Mouse (Mus musculus): ENCODE measurements around the gene Sos1. TPM values are rescaled to one million over a fixed set of nuclear protein-coding genes. Genes with fewer than 3 reads are reported as not detected.
"Not testable (repeated sequence)": the region's sequence is repeated elsewhere in the genome, so short reads cannot be mapped to it uniquely, and the experiment has no call there.

Gene Sos1
- total RNA-seq, 2 experiments from 2014 or later, result 10.6 to 13.4 TPM

- intact Hi-C loops (cut with DNase I), result no loop called here
- no peak for DNase-seq
Observed at GRCm38 (mm10) chr17:80431997-80432396, 48.3 kb downstream of the Sos1 start.

- no peak for DNase-seq
- intact Hi-C loops (cut with DNase I), result no loop called here
Observed at GRCm38 (mm10) chr17:80427966-80428365, 52.3 kb downstream of the Sos1 start.

- intact Hi-C loops (cut with DNase I), result no loop called here
- DNase-seq, result peak; percentile 19 to 28
Observed at GRCm38 (mm10) chr17:80426901-80427300, 53.4 kb downstream of the Sos1 start.

GRCm38 (mm10) chr17:80426171-80426570 is 54.1 kb downstream of the Sos1 start:
- intact Hi-C loops (cut with DNase I), result no loop called here

GRCm38 (mm10) chr17:80420998-80421397 is 59.3 kb downstream of the Sos1 start:
- intact Hi-C loops (cut with DNase I), result no loop called here
- no peak for DNase-seq

More at GRCm38 (mm10) chr17:80426171-80426570, 54.1 kb downstream of the Sos1 start:
- no peak for DNase-seq

- no peak for DNase-seq
- intact Hi-C loops (cut with DNase I), result no loop called here
Observed at GRCm38 (mm10) chr17:80418572-80419210, 61.6 kb downstream of the Sos1 start.

- no peak for DNase-seq
- intact Hi-C loops (cut with DNase I), result loop anchor here (5.0 kb wide), 1 partner anchor 41 kb away; no protein-coding TSS in a partner anchor
Observed at GRCm38 (mm10) chr17:80411182-80411581, 69.1 kb downstream of the Sos1 start.

GRCm38 (mm10) chr17:80398243-80398642 is 82.0 kb downstream of the Sos1 start:
- intact Hi-C loops (cut with DNase I), result no loop called here
- DNase-seq, result no peak

- intact Hi-C loops (cut with DNase I), result loop anchor here (5.0 kb wide), 1 partner anchor 99 kb away; the partner anchor contains the start of genes Dhx57 and Morn2
- peak; percentile 31 to 39 for DNase-seq
Observed at GRCm38 (mm10) chr17:80391423-80392403, 88.5 kb downstream of the Sos1 start.

GRCm38 (mm10) chr17:80390024-80390423 is 90.2 kb downstream of the Sos1 start:
- intact Hi-C loops (cut with DNase I), result loop anchor here (5.0 kb wide), 1 partner anchor 98 kb away; the partner anchor contains the start of genes Dhx57 and Morn2
- no peak for DNase-seq

GRCm38 (mm10) chr17:80385671-80386070 is 94.6 kb downstream of the Sos1 start:
- intact Hi-C loops (cut with DNase I), result no loop called here

GRCm38 (mm10) chr17:80378386-80378785 is 101.9 kb downstream of the Sos1 start:
- intact Hi-C loops (cut with DNase I), result not testable (repeated sequence)
- DNase-seq, result peak; percentile 7 to 10

More at GRCm38 (mm10) chr17:80385671-80386070, 94.6 kb downstream of the Sos1 start:
- DNase-seq, result no peak

- no peak for DNase-seq
- intact Hi-C loops (cut with DNase I), result loop anchor here (5.0 kb wide), 2 partner anchors 109 to 1461 kb away; partner anchors contain the start of gene Sos1
Observed at GRCm38 (mm10) chr17:80373726-80374096, 106.5 kb downstream of the Sos1 start.

GRCm38 (mm10) chr17:80372989-80373725 is 107.1 kb downstream of the Sos1 start, which contains the start of gene Gm10190:
Gm10190 (minus strand) TSS chr17:80373541.
- peak; percentile 84 to 86 for DNase-seq

GRCm38 (mm10) chr17:80368606-80369005 is 111.6 kb downstream of the Sos1 start:
- intact Hi-C loops (cut with DNase I), result loop anchor here (2.0 kb wide), 1 partner anchor 78 kb away; the partner anchor contains the start of genes Dhx57 and Morn2
- DNase-seq, result no peak

More at GRCm38 (mm10) chr17:80372989-80373725, 107.1 kb downstream of the Sos1 start, which contains the start of gene Gm10190:
- intact Hi-C loops (cut with DNase I), result loop anchor here (5.0 kb wide), 2 partner anchors 109 to 1461 kb away; partner anchors contain the start of gene Sos1

- no peak for DNase-seq
- intact Hi-C loops (cut with DNase I), result no loop called here
Observed at GRCm38 (mm10) chr17:80367276-80367675, 113.0 kb downstream of the Sos1 start.

- intact Hi-C loops (cut with DNase I), result no loop called here
- DNase-seq, result no peak
Observed at GRCm38 (mm10) chr17:80360245-80360644, 120.0 kb downstream of the Sos1 start.

- no peak for DNase-seq
- intact Hi-C loops (cut with DNase I), result no loop called here
Observed at GRCm38 (mm10) chr17:80347234-80347633, 133.0 kb downstream of the Sos1 start.

- DNase-seq, result no peak
- intact Hi-C loops (cut with DNase I), result no loop called here
Observed at GRCm38 (mm10) chr17:80346591-80347125, 133.6 kb downstream of the Sos1 start.

- DNase-seq, result no peak
- intact Hi-C loops (cut with DNase I), result no loop called here
Observed at GRCm38 (mm10) chr17:80345277-80345676, 135.0 kb downstream of the Sos1 start.
